Mouse (Mus musculus) heart, adult 2 months (tissue): ENCODE data around the gene Gm10717.
"Not testable (repeated sequence)": the region's sequence is repeated elsewhere in the genome, so short reads cannot be mapped to it uniquely, and the experiment has no call there.

ENCODE experiments used
- CTCF ChIP-seq: fragments of 200-600 bp; IDR thresholded peaks from 2 replicates; pipeline ENCODE4 v1.8.1; 2022; ENCODE audit warnings: antibody characterized with exemption, mild to moderate bottlenecking, moderate library complexity
- EP300 ChIP-seq: fragments of 200-500 bp; IDR thresholded peaks from 2 replicates; pipeline ENCODE4 v1.6.1; 2011; ENCODE audit warnings: low read depth, low read length, control low read depth; ENCODE audit not compliant: insufficient read depth

DNA sequence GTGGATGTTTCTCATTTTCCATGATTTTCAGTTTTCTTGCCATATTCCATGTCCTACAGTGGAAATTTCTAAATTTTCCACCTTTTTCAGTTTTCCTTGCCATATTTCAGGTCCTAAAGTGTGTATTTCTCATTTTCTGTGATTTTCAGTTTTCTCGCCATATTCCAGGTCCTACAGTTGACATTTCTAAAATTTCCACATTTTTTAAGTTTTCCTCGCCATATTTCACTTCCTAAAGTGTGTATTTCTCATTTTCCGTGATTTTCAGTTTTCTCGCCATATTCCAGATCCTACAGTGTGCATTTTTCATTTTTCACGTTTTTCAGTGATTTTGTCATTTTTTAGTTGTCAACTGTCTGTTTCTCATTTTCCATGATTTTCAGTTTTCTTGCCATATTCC, 15.9 kb upstream of the Gm10717 start:
- not testable (repeated sequence) for TF ChIP-seq CTCF, EP300
